Mouse (Mus musculus) bone marrow, adult 2 months (tissue): ENCODE results near the gene Rgp1.

ENCODE experiments used
- CTCF ChIP-seq: fragments of 200-500 bp; IDR thresholded peaks from 2 replicates; pipeline ENCODE4 v1.5.1; 2011; ENCODE audit warnings: low read length, control low read depth; ENCODE audit not compliant: control insufficient read depth, insufficient read depth
- POLR2A ChIP-seq: fragments of 200-500 bp; IDR thresholded peaks from 2 replicates; pipeline ENCODE4 v1.6.1; 2011; ENCODE audit warnings: low read depth, mild to moderate bottlenecking, control low read depth, low read length, borderline replicate concordance; ENCODE audit not compliant: control insufficient read depth

DNA sequence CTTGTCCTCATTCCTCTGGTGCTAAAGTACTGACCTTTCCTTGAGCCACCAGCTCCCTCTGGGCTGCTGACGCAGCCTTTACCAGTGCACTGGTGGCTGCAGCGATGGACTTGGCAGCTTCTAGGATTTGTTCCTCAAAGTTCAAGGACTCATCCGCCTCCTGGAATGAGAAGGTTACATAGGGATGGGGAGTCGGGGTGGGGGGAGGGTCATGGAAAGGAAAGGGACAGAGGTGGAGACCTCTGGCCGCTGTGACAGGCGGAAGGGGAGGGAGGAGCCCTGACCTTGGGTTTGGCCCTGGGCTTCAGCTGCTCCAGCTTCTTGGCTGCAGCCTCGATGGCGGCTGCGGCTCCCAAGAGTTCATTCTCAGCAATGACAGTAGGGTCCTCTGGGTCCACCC is 45.2 kb upstream of the Rgp1 start:
- TF ChIP-seq POLR2A: no peak
- TF ChIP-seq CTCF: no peak
